Mouse (Mus musculus) common myeloid progenitor, adult 5-6 weeks (primary cell): ENCODE measurements around the gene Trim3. TPM values are rescaled to one million over a fixed set of nuclear protein-coding genes. Genes with fewer than 3 reads are reported as not detected.

ENCODE experiments used
- ATAC-seq: replicated peaks from 2 replicates; pipeline ENCODE4 v1.8.0; 2016; ENCODE audit warnings: low read depth, mild to moderate bottlenecking, moderate TSS enrichment, inconsistent platforms; ENCODE audit not compliant: poor library complexity, severe bottlenecking
- total RNA-seq: library from RNA; stranded (forward); fragments of 200-1000, 187-1606 nt; gene quantifications from 2 replicates; pipeline ENCODE4 v1.2.3, GENCODE M21; 2017

The Trim3 gene
- total RNA-seq, 1 experiment from 2014 or later = 5.4 TPM

DNA sequence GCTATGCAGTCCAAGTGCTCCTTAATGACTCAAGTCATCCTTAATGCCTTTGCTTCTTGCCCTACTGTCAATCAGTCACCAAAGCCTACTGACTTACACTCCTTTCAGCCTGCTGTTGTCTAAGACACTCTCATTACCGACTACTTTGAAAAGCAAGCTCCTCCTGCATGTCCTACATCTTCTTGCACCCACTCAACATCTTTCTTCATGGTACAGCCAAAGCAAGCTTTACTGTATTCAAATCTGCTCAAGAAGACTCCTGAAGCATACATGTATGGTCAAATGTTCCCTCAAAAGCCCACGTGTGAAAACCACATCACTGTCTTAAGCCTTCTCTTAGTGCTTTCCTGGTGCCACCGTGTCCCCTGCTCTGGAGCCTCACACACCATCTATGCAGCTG is 70.0 kb downstream of the Trim3 start:
- ATAC-seq = no peak

DNA sequence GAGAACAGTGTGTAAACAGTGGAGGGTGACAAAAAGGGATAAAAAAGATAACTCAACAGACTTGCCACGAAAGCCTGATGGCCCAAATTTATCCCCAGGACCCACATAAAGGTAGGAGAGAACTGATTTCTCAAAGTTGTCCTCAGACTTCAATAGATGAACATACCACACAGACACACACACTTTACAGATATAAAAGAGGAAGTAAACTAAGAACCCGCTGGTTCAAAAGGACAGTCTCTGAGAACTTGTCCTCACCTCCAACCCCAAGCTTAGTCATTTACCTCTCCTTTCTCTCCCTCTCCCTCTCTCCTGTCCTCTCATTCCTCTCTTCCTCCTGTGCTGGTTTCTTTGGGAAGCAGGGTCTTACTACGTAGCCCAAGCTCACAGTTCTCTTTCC is 71.1 kb downstream of the Trim3 start:
- ATAC-seq = peak; percentile 59

DNA sequence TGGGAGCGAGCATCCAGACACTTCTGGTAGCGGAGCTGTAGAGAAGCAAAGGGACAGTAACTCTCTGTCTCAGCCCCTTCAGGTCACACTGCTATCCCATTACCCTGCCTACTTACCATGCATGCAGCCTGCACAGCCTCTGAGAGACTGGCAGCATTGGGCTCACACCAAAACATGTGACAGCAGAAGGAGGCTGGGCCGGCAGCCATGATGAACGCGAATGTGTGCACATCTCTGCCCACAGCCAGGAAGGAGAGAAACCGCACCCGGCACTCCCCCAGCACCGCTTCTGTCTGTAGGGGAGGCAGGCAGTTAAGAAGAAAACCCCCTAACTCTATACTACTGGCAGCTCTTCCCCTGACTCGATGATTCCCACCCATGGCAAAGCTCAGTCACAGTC is 74.4 kb downstream of the Trim3 start:
- ATAC-seq = no peak

DNA sequence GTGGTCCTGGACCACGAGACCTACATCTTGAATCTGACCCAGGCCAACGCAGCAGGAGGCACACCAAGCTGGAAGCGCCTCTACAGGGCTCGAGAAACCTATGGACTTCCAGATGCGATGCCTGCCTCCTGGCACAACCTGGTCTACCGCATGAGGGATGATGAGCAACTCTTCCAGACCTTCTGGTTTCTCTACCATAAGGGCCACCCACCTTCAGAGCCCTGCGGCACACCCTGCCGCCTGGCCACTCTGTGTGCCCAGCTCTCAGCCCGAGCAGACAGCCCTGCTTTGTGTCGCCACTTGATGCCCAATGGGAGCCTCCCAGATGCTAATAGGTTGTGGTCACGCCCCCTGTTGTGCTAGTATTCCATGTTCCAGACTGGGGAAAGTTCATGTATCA is 75.7 kb downstream of the Trim3 start:
- no peak for ATAC-seq

DNA sequence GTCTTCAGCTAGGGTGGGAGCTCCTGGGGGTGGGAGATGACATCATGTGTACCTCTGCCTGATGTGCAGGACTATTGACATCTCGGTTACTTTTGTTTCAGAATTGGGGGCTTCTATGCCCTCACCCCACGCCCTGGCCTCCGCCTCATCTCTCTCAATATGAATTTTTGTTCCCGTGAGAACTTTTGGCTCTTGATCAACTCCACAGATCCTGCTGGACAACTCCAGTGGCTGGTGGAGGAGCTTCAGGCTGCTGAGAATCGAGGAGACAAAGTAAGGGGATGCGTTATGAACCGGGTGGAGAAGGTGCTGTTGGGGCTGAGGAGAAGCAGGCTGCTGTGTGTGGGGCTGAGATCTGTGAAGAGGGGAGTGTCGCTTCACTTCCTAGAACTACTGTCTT is 77.0 kb downstream of the Trim3 start:
- no peak for ATAC-seq

DNA sequence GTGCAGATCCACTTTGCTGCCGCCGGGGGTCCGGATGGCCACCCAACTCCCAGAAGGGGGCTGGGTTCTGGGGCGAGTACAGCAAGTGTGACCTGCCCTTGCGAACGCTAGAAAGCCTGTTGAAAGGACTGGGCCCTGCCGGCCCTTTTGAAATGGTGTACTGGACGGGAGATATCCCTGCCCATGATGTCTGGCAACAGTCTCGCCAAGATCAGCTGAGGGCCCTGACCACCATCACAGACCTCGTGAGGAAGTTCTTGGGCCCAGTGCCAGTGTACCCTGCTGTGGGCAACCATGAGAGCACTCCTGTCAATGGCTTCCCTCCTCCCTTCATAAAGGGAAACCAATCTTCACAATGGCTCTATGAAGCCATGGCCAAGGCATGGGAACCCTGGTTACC is 77.8 kb downstream of the Trim3 start:
- ATAC-seq = no peak

Other genes starting within 250 kb of the Trim3 start
- 9.0 and 10.0 TPM in 2 replicates for gene Fam160a2, start 233.5 kb downstream of the Trim3 start, total RNA-seq
- not detected in 2 replicates for gene Cnga4, start 229.0 kb downstream of the Trim3 start, total RNA-seq
- gene Cckbr, start 207.8 kb downstream of the Trim3 start, total RNA-seq = not detected in 2 replicates
- 0.59 and 0.92 TPM in 2 replicates for gene Cavin3, start 151.3 kb downstream of the Trim3 start, total RNA-seq
- 22.7 and 28.7 TPM in 2 replicates for gene Smpd1, start 79.2 kb downstream of the Trim3 start, total RNA-seq
- 0.64 TPM in 1 of 2 replicates, not detected in the other for gene Apbb1, start 51.9 kb downstream of the Trim3 start, total RNA-seq
- gene Hpx, start 33.4 kb downstream of the Trim3 start, total RNA-seq = not detected in 2 replicates
- 73.5 and 75.4 TPM in 2 replicates for gene Timm10b, start 6.5 kb upstream of the Trim3 start, total RNA-seq
- gene Arfip2, start 6.8 kb upstream of the Trim3 start, total RNA-seq = 28.3 and 30.8 TPM in 2 replicates
- gene Gm45799, start 7.0 kb upstream of the Trim3 start, total RNA-seq = 0.15 and 9.0 TPM in 2 replicates
- gene Dnhd1, start 17.3 kb upstream of the Trim3 start, total RNA-seq = 1.5 and 3.0 TPM in 2 replicates
- gene Ilk, start 103.0 kb upstream of the Trim3 start, total RNA-seq = 100 and 110 TPM in 2 replicates
- 26.5 and 32.6 TPM in 2 replicates for gene Rrp8, start 103.8 kb upstream of the Trim3 start, total RNA-seq
- 179 and 220 TPM in 2 replicates for gene Taf10, start 110.8 kb upstream of the Trim3 start, total RNA-seq
- gene Tpp1, start 118.7 kb upstream of the Trim3 start, total RNA-seq = 18.3 and 25.7 TPM in 2 replicates
- 0.18 TPM in 1 of 2 replicates, not detected in the other for gene Dchs1, start 154.1 kb upstream of the Trim3 start, total RNA-seq
- 27.6 and 53.7 TPM in 2 replicates for gene Mrpl17, start 177.5 kb upstream of the Trim3 start, total RNA-seq